Mouse (Mus musculus) forebrain, embryonic 11.5 days (tissue): ENCODE measurements around the gene Tmco1. TPM values are rescaled to one million over a fixed set of nuclear protein-coding genes. Genes with fewer than 3 reads are reported as not detected.

Experiments
- ATAC-seq: fragments of 200-750 bp; cut with Nextera tagmentation; replicated peaks from 2 replicates; pipeline ENCODE4 v1.8.0; 2017; ENCODE audit warnings: moderate TSS enrichment; ENCODE audit not compliant: low FRiP score
- DNase-seq: peaks from one replicate; pipeline ENCODE4 v3.0.0-alpha.2; 2017; ENCODE audit warnings: low spot score
- H3K27ac ChIP-seq: fragments of 300-500 bp; sonication (generic); 2 replicates; pipeline ENCODE4 v1.5.1; 2014; ENCODE audit warnings: low read depth, low read length
- H3K27me3 ChIP-seq: fragments of 300-500 bp; sonication (generic); 2 replicates; pipeline ENCODE4 v1.6.1; 2014; ENCODE audit warnings: mild to moderate bottlenecking, low read length, mixed read lengths; ENCODE audit not compliant: control insufficient read depth, insufficient read depth
- H3K36me3 ChIP-seq: fragments of 300-500 bp; sonication (generic); 2 replicates; pipeline ENCODE4 v1.6.1; 2014; ENCODE audit warnings: mild to moderate bottlenecking, low read length, moderate library complexity, mixed read lengths; ENCODE audit not compliant: control insufficient read depth, insufficient read depth
- H3K4me1 ChIP-seq: fragments of 300-500 bp; sonication (generic); replicated peaks from 2 replicates; pipeline ENCODE4 v1.6.1; 2014; ENCODE audit warnings: low read length, mixed read lengths; ENCODE audit not compliant: control insufficient read depth, insufficient read depth
- H3K4me2 ChIP-seq: fragments of 300-500 bp; sonication (generic); 2 replicates; pipeline ENCODE4 v1.6.1; 2014; ENCODE audit warnings: low read depth, mild to moderate bottlenecking, low read length, moderate library complexity, mixed read lengths; ENCODE audit not compliant: severe bottlenecking
- H3K4me3 ChIP-seq: fragments of 300-500 bp; sonication (generic); 2 replicates; pipeline ENCODE4 v1.5.1; 2014; ENCODE audit warnings: low read depth, low read length
- H3K9ac ChIP-seq: fragments of 300-500 bp; sonication (generic); 2 replicates; pipeline ENCODE4 v1.6.1; 2014; ENCODE audit warnings: low read length
- H3K9me3 ChIP-seq: fragments of 300-500 bp; sonication (generic); 2 replicates; pipeline ENCODE4 v1.6.1; 2016; ENCODE audit warnings: low read length, mixed read lengths; ENCODE audit not compliant: control insufficient read depth
- WGBS: fragments of 180-500 bp; shearing (Covaris S2); extraction: QIAGEN DNeasy Blood & Tissue Kit; methylation state at CpG from one replicate; pipeline ENCODE4 v1.1.7; 2014; 5-methylcytosine and 5-hydroxymethylcytosine counted together
- polyA plus RNA-seq: library from polyadenylated mRNA; unstranded; fragments of >200 nt; fragmentation: Nextera tagmentation; extraction: Ambion mirVana; gene quantifications from 2 replicates; pipeline ENCODE4 v1.2.1, GENCODE M21; 2014

Tmco1 gene
- polyA plus RNA-seq, 1 experiment from 2014 or later, result 75.2 TPM

GRCm38 (mm10) chr1:167287156-167287555 lies 21.0 kb upstream of the Tmco1 start:
- WGBS, result 88% methylated on average over 5 of the region's 5 CpGs
- DNase-seq (no peak), ATAC-seq (no peak)

GRCm38 (mm10) chr1:167288665-167289538 lies 19.3 kb upstream of the Tmco1 start:
- no peak overlapping the region for H3K4me2 ChIP-seq
- H3K9ac ChIP-seq, result no peak overlapping the region
- no peak overlapping the region for H3K4me3 ChIP-seq
- whole genome bisulfite sequencing, result 46% methylated on average over 11 of the region's 11 CpGs
- H3K27me3 ChIP-seq, result peaks cover 2% of the 10 kb centered on the region; the same call in 1 of the 2 replicates
- H3K36me3 ChIP-seq, result no peaks in the 10 kb centered on the region
- peaks cover 10% of the 10 kb centered on the region; the same call in 1 of the 2 replicates for H3K4me1 ChIP-seq
- H3K9me3 ChIP-seq, result no peaks in the 10 kb centered on the region
- DNase-seq, result no peak
- no peak for ATAC-seq
- no peak overlapping the region for H3K27ac ChIP-seq

More at GRCm38 (mm10) chr1:167287156-167287555, 21.0 kb upstream of the Tmco1 start:
- no peak overlapping the region for H3K4me3 ChIP-seq
- peaks cover 2% of the 10 kb centered on the region; the same call in 1 of the 2 replicates for H3K27me3 ChIP-seq
- H3K4me1 ChIP-seq, result peaks cover 20% of the 10 kb centered on the region; the same call in 1 of the 2 replicates
- no peak overlapping the region for H3K4me2 ChIP-seq
- no peak overlapping the region for H3K9ac ChIP-seq
- no peaks in the 10 kb centered on the region for H3K36me3 ChIP-seq
- no peak overlapping the region for H3K27ac ChIP-seq
- H3K9me3 ChIP-seq, result no peaks in the 10 kb centered on the region

GRCm38 (mm10) chr1:167289567-167290262 lies 18.5 kb upstream of the Tmco1 start:
- peak; percentile 71 for DNase-seq
- Histone ChIP-seq H3K9me3 (no peaks in the 10 kb centered on the region), H3K27me3 (peaks cover 2% of the 10 kb centered on the region; the same call in 1 of the 2 replicates), H3K9ac (peak overlapping the region; percentile 3; the same call in 1 of the 2 replicates), H3K4me3 (no peak overlapping the region), H3K36me3 (no peaks in the 10 kb centered on the region), H3K4me2 (peak overlapping the region; percentile 31; the same call in 1 of the 2 replicates), H3K4me1 (peaks cover 10% of the 10 kb centered on the region; the same call in 1 of the 2 replicates), H3K27ac (0 out of 2 replicates have a peak overlapping the region, but pooled peaks have one; percentile 14)
- ATAC-seq, result peak; percentile 47
- 4% methylated on average over 11 of the region's 11 CpGs for WGBS

GRCm38 (mm10) chr1:167290263-167290592 lies 17.9 kb upstream of the Tmco1 start:
- H3K4me3 ChIP-seq, result no peak overlapping the region
- 18% methylated on average over 6 of the region's 6 CpGs for WGBS

GRCm38 (mm10) chr1:167291610-167292009 lies 16.6 kb upstream of the Tmco1 start:
- ATAC-seq (no peak), DNase-seq (no peak)
- H3K27ac ChIP-seq, result no peak overlapping the region
- H3K4me2 ChIP-seq, result no peak overlapping the region
- H3K36me3 ChIP-seq, result no peaks in the 10 kb centered on the region
- H3K9me3 ChIP-seq, result no peaks in the 10 kb centered on the region
- H3K27me3 ChIP-seq, result peaks cover 2% of the 10 kb centered on the region; the same call in 1 of the 2 replicates
- no peak overlapping the region for H3K4me3 ChIP-seq
- H3K9ac ChIP-seq, result no peak overlapping the region
- peaks cover 8% of the 10 kb centered on the region; the same call in 1 of the 2 replicates for H3K4me1 ChIP-seq
- WGBS, result 76% methylated on average over 8 of the region's 8 CpGs

More at GRCm38 (mm10) chr1:167290263-167290592, 17.9 kb upstream of the Tmco1 start:
- ATAC-seq, result peak; percentile 26; the same call in 1 of the 2 replicates
- H3K4me2 ChIP-seq, result peak overlapping the region; percentile 31; the same call in 1 of the 2 replicates
- H3K9ac ChIP-seq, result peak overlapping the region; percentile 3; the same call in 1 of the 2 replicates
- DNase-seq, result no peak
- no peaks in the 10 kb centered on the region for H3K9me3 ChIP-seq
- H3K4me1 ChIP-seq, result peaks cover 10% of the 10 kb centered on the region; the same call in 1 of the 2 replicates
- H3K36me3 ChIP-seq, result no peaks in the 10 kb centered on the region
- no peak overlapping the region for H3K27ac ChIP-seq
- H3K27me3 ChIP-seq, result peaks cover 2% of the 10 kb centered on the region; the same call in 1 of the 2 replicates

- 63% methylated on average over 11 of the region's 11 CpGs for WGBS
- ATAC-seq, result no peak
- no peak overlapping the region for H3K9ac ChIP-seq
Observed at GRCm38 (mm10) chr1:167292447-167292846, 15.7 kb upstream of the Tmco1 start.

DNA sequence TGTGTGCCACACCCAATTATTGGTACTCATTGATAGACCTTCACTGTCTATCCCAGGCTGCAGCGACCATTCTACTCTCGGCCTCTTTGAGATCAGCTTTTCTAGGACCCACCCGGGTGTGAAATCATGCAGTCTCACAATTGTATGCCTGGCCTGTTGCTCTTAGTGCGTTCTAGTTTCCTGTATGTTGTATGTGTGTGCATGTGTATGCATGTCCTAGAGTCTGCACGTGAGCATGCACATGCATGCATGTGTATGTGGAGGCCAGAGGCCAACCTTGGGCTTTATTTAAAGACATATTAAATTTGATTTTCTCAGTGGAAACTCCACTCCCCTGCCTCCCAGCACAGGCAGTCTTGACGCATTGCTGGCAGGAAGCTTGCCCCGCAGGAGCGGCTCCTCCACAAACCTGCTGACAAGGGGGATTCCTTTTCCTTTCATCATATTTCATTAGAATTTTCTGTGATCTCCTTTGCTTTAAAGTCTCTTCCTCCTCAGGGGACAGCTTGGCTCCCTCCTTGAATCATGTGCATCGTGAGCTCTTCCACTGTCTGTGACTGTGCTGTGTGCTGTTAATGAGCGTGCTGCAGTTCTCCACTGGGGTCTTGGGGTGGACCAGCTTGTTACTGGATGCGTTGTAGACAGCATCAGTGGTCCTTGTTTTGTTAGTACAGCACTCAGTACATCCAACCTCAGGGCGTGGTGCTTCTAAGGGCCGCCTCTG lies 12.3 kb upstream of the Tmco1 start:
- H3K27ac ChIP-seq, result no peak overlapping the region
- H3K27me3 ChIP-seq, result no peaks in the 10 kb centered on the region
- H3K4me3 ChIP-seq, result no peak overlapping the region
- no peak overlapping the region for H3K9ac ChIP-seq
- DNase-seq (no peak), ATAC-seq (no peak)
- no peaks in the 10 kb centered on the region for H3K4me1 ChIP-seq
- 65% methylated on average over 13 of the region's 13 CpGs for WGBS
- no peaks in the 10 kb centered on the region for H3K36me3 ChIP-seq
- H3K9me3 ChIP-seq, result no peaks in the 10 kb centered on the region
- no peak overlapping the region for H3K4me2 ChIP-seq

More at GRCm38 (mm10) chr1:167292447-167292846, 15.7 kb upstream of the Tmco1 start:
- H3K9me3 ChIP-seq, result no peaks in the 10 kb centered on the region
- H3K27me3 ChIP-seq, result peaks cover 2% of the 10 kb centered on the region; the same call in 1 of the 2 replicates
- H3K4me3 ChIP-seq, result no peak overlapping the region
- H3K36me3 ChIP-seq, result no peaks in the 10 kb centered on the region
- H3K4me1 ChIP-seq, result peaks cover 8% of the 10 kb centered on the region; the same call in 1 of the 2 replicates
- no peak for DNase-seq
- H3K4me2 ChIP-seq, result no peak overlapping the region
- no peak overlapping the region for H3K27ac ChIP-seq

GRCm38 (mm10) chr1:167300122-167300521 lies 8.1 kb upstream of the Tmco1 start:
- ATAC-seq (peak; percentile 56; the same call in 1 of the 2 replicates), DNase-seq (no peak)
- Histone ChIP-seq H3K9ac (no peak overlapping the region), H3K4me1 (no peaks in the 10 kb centered on the region), H3K27ac (no peak overlapping the region), H3K27me3 (no peaks in the 10 kb centered on the region), H3K36me3 (no peaks in the 10 kb centered on the region), H3K4me3 (no peak overlapping the region), H3K4me2 (no peak overlapping the region), H3K9me3 (no peaks in the 10 kb centered on the region)
- 81% methylated on average over 2 of the region's 2 CpGs for WGBS
